Mouse (Mus musculus) inflammation-experienced regulatory T-cells (primary cell): ENCODE measurements around the gene Adgre1. TPM values are rescaled to one million over a fixed set of nuclear protein-coding genes. Genes with fewer than 3 reads are reported as not detected.

Experiments used
- polyA plus RNA-seq, 2 experiments: library from polyadenylated mRNA; unstranded; fragments of 100-300 nt; shearing (Covaris generic); gene quantifications; one replicate each; pipeline ENCODE4 v1.2.1; 2017

The Adgre1 gene
- polyA plus RNA-seq, result 1 to 10 TPM in 1 of 2 experiments, under 1 TPM in 1; 0.43 to 3.2 TPM

DNA sequence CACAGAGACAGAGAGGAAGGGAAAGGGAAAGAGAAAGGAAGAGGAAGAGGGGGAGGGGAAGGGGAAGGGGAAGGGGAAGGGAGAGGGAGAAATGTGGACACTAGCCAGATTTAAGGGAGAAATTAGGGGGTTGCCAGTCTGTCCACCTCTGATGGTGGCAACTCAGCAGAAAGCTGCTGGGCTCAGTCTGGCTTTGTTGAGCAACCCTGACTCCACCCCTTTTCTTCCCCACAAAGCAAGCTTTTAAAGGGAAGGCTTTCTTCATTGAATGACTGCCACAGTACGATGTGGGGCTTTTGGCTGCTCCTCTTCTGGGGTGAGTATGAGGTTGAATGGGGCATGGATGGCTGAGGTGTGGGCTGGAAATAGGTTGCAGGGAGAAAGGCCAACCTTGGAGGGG lies at the start of gene Adgre1:
Gene Adgre1, plus strand, starts transcription at position 251 of the 400 bp plus-strand sequence.

Other genes with a start within 250 kb of the Adgre1 start
- 1 to 10 TPM in 1 of 2 experiments, under 1 TPM in 1; 0.51 to 1.9 TPM for gene Cd70, start 208.9 kb upstream of the Adgre1 start, polyA plus RNA-seq
- 10 to 100 TPM in 1 of 2 experiments, 1 to 10 TPM in 1; 8.8 to 23.0 TPM for gene Tnfsf14, start 164.5 kb upstream of the Adgre1 start, polyA plus RNA-seq
- under 1 TPM; 0.70 to 0.71 TPM for gene C3, start 130.6 kb upstream of the Adgre1 start, polyA plus RNA-seq
- 10 to 100 TPM; 75.0 to 81.8 TPM for gene Gpr108, start 110.2 kb upstream of the Adgre1 start, polyA plus RNA-seq
- gene Trip10, start 109.2 kb upstream of the Adgre1 start, polyA plus RNA-seq, result 1 to 10 TPM; 5.5 to 9.6 TPM
- 100 to 1,000 TPM; 171 to 245 TPM for gene Vav1, start 79.6 kb upstream of the Adgre1 start, polyA plus RNA-seq
- under 1 TPM; 0.06 to 0.09 TPM for gene Vmn2r120, start 186.8 kb downstream of the Adgre1 start, polyA plus RNA-seq